Mouse (Mus musculus) layer of hippocampus, postnatal 10 days (tissue): ENCODE data around the gene Secisbp2l. TPM values are rescaled to one million over a fixed set of nuclear protein-coding genes. Genes with fewer than 3 reads are reported as not detected.
A peak's percentile ranks its signal among the peaks of the same experiment; 100 is the strongest.

Source experiments
- DNase-seq, 2 experiments: peaks; one replicate each; pipeline ENCODE4 v3.0.0; 2021; ENCODE audit warnings: low spot score in 2 of 2
- total RNA-seq, 2 experiments: library from RNA; stranded (reverse); gene quantifications; 2 replicates each; pipeline ENCODE4 v1.2.3; 2021

Secisbp2l gene
- total RNA-seq, 2 experiments from 2014 or later, result 84.8 to 89.2 TPM

DNA sequence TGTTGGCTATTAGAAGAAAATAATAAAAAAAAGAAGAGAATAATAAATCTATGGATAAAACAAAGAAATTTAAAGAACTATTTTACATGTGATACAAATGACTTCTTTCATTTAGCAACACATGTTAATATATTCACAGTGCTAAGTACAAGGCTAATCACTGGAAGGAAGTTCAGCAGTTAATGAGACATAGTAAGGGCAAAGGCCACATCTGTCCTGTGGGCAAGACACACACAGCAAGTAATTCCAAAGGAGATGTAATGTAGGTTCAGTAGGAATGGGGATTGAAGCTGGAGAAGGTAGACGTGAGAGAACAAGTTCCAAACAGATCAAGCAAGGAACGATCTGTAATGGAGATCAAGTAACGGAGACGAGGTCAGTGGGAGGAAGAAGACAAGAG, 1.7 kb upstream of the Secisbp2l start:
- no peak for DNase-seq

DNA sequence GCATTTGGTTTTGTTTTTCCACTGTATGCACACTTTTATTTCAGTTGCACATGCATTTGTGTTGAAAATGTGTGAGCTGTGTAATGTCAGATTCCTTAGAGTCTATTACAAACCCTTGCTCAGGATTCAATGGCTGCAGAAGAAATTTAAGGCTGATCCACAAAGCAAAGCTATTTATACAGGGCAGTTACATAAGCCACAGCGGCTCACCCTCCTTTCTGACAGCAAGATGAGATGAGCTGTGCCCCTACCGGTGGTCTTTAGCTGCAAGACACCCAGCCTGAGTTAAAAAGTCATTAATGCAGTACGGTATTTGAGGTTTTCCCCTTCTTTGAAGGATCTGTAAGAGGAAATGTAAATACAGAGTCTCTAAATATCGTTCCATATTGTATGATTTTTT, 1.2 kb upstream of the Secisbp2l start:
- DNase-seq, result no peak

DNA sequence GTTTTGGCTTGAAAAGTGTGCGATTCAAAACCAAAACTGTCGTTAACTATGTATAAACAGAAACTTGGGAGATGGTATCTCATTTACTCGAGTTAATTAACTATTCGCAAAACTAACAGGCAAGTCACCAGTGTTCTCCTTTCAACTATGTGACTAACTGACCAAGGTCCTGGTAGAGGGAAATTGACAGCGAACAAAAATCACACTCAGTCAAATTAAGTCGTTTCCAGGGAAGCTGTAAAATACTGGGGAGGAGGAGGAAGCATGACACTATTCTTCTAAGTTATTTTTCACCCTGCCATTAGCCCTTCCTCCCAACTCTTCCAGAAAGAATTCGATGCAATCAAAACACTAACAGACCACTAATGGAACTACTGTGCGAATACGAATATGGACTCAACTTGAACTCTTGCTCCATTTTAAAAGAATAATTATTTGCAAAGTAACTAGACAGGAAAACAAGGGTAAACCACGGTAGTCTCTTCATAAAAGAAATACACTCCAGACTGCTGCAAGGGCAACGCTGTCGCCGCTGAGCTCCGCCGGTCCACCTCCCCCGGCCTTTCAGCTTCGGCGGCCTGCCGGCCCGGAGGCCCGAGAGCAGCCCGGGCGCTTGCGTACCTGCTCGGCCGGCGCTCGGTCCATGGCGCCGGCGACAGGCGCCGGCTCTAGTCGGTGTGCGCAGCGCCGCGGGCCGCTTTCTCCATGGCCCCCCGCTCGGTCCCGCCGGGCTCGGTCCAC, 522 bp downstream of the Secisbp2l start:
- DNase-seq, result no peak

- no peak for DNase-seq
These were observed 1.7 kb downstream of the Secisbp2l start for GRCm38 (mm10) chr2:125781006-125781405.

GRCm38 (mm10) chr2:125778380-125778779, 4.3 kb downstream of the Secisbp2l start:
- no peak for DNase-seq

GRCm38 (mm10) chr2:125777018-125777417, 5.7 kb downstream of the Secisbp2l start:
- DNase-seq, result no peak

- DNase-seq, result no peak
These were observed 7.0 kb downstream of the Secisbp2l start for GRCm38 (mm10) chr2:125775661-125776060.

DNA sequence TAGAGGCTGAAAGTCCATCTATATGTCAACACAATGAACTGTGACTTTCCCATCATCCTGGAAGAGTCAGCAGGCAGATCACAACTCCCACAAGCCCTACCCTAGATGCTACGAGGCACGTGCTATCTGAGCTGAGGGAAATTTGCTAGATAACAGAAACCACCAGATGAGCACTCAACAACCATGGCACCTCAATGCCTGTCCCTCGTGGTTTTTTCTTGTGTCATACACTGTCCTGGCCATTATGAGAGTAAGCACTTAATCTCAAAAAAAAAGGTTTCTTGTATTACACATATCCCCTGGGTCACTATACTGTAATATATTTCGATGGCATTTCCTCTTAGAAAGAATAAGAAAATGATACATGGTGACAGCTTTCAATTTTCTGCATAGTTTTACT, 7.8 kb downstream of the Secisbp2l start:
- no peak for DNase-seq

- DNase-seq, result peak in 1 of 2 experiments; percentile 22
These were observed 17.6 kb downstream of the Secisbp2l start for GRCm38 (mm10) chr2:125765029-125765428.

DNA sequence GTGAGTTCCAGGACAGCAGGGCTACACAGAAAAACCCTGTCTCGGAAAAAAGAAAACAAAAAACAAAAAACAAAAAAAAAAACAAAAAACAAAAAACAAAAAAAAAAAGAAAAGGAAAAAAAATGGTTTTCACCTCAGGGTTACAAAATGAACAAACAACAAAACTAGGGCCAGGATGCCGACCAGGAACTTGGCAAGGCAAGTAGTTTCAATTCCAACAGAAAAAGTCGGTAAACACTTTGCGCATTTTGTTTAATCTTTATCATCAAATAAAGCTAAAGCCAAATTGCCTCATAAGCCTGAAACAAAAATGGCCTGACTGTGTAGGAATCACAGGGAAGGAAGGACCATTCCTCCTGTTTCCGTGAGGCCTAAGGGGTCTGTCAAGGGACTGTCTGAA, 18.1 kb downstream of the Secisbp2l start:
- no peak for DNase-seq

- no peak for DNase-seq
These were observed 33.3 kb downstream of the Secisbp2l start for GRCm38 (mm10) chr2:125749330-125749729.

DNA sequence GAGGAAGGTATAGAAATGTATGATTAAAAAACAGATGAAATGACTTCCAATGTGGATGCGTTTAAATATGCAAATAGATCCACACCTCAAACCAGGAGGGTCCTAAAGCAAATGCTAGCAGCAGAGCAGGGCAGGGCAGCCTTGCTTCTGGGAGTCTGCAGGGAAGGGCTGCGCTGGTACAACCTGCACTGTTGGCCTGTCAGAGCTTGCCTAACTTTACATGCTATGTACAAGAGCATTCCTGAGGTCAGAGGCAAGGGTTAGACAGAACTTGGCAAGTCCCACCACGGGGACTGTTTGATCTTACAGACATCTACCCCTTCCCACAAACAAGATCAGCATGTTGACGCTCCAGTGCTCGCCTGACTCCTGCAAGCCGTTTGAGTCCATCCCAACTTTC, 43.3 kb downstream of the Secisbp2l start:
- no peak for DNase-seq

DNA sequence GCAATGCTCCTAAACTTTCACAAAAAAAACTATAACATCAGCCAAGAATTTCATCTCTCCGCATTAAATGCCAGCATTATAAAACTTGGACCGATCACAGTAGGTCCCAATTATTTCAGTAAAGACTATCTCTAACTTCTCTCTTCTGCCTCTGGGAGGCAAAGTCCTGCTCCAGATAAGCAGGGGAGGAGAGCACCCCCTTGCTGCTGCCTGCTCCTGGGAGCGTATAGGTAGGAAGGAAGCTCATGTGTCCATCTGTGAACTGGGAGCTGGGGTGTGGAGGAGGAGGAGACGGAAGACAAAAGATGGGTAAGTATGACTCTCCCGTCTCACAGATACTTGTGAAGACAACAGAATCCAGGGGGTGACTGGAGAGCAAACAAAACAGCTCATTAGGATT, 44.0 kb downstream of the Secisbp2l start:
- no peak for DNase-seq

GRCm38 (mm10) chr2:125736025-125736343, 46.7 kb downstream of the Secisbp2l start:
- DNase-seq, result no peak

GRCm38 (mm10) chr2:125735333-125736024, 47.2 kb downstream of the Secisbp2l start:
- no peak for DNase-seq

DNA sequence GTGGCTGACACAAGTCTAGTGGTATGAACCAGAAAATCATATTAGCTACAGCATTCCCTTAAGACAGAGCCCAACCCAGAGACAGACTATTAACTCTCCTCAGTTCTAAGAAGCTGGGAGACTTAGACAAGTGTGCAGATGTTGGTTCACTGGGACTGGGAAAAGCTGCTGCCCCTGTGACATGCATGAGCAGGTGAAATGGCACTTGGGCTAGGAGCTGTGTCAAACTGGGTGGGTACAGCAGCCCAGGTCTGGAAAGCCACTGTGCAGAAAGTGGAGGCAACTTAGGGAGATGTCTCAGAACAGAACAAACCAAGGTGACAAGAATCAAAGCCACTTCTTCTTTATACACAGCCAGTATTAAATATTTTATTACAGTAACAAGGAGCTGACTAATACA, 47.9 kb downstream of the Secisbp2l start:
- DNase-seq, result no peak

GRCm38 (mm10) chr2:125731763-125732560, 50.7 kb downstream of the Secisbp2l start:
- DNase-seq, result peak; percentile 97

- DNase-seq, result no peak
These were observed 58.0 kb downstream of the Secisbp2l start for GRCm38 (mm10) chr2:125724546-125725114.

DNA sequence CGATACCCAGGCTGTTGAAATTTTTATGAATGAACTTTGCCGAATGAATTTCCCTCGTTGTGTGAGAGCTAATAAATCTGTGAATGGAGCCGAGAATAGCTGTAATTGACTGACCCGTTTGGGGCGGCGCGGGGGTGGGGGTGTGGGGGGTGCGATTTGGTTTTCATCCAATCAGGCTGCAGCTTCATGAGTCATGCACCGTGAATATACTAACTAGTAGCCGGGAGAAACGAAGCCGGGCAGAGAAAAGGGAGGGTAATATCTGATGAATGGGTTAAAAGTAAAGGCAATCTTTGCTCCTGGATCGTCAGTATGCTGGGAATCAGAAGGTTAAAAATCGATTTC, 58.6 kb downstream of the Secisbp2l start, which contains the start of gene Shc4:
Gene Shc4 (minus strand): TSS at position 63 of the 345 bp plus-strand sequence.
- peak in 1 of 2 experiments; percentile 36 for DNase-seq

- peak; percentile 47 to 64 for DNase-seq
These were observed 59.1 kb downstream of the Secisbp2l start for GRCm38 (mm10) chr2:125723408-125724085.

- DNase-seq, result no peak
These were observed 59.6 kb downstream of the Secisbp2l start for GRCm38 (mm10) chr2:125723086-125723407.
